Mouse (Mus musculus) midbrain, embryonic 11.5 days (tissue): Measurements from ENCODE around the gene Gm27027. TPM values are rescaled to one million over a fixed set of nuclear protein-coding genes. Genes with fewer than 3 reads are reported as not detected.

Experiments used
- ATAC-seq: fragments of 200-750 bp; cut with Nextera tagmentation; 2 replicates; pipeline ENCODE4 v1.8.0; 2017; ENCODE audit warnings: moderate TSS enrichment, moderate library complexity; ENCODE audit not compliant: low FRiP score
- DNase-seq: peaks from one replicate; pipeline ENCODE4 v3.0.0; 2015; ENCODE audit warnings: low spot score; ENCODE audit errors: missing footprints
- H3K27ac ChIP-seq: fragments of 300-500 bp; sonication (generic); 2 replicates; pipeline ENCODE4 v1.5.1; 2014; ENCODE audit warnings: low read depth, low read length
- H3K27me3 ChIP-seq: fragments of 300-500 bp; sonication (generic); 2 replicates; pipeline ENCODE4 v1.6.1; 2014; ENCODE audit warnings: mild to moderate bottlenecking, low read length, moderate library complexity, mixed read lengths; ENCODE audit not compliant: control insufficient read depth, insufficient read depth
- H3K36me3 ChIP-seq: fragments of 300-500 bp; sonication (generic); 2 replicates; pipeline ENCODE4 v1.6.1; 2014; ENCODE audit warnings: mild to moderate bottlenecking, low read length, moderate library complexity, mixed read lengths; ENCODE audit not compliant: control insufficient read depth, insufficient read depth
- H3K4me1 ChIP-seq: fragments of 300-500 bp; sonication (generic); 2 replicates; pipeline ENCODE4 v1.6.1; 2014; ENCODE audit warnings: low read length; ENCODE audit not compliant: control insufficient read depth, insufficient read depth
- H3K4me2 ChIP-seq: fragments of 300-500 bp; sonication (generic); 2 replicates; pipeline ENCODE4 v1.6.1; 2014; ENCODE audit warnings: mild to moderate bottlenecking, moderate library complexity
- H3K4me3 ChIP-seq: fragments of 300-500 bp; sonication (generic); 2 replicates; pipeline ENCODE4 v1.5.1; 2014; ENCODE audit warnings: low read depth, low read length
- H3K9ac ChIP-seq: fragments of 300-500 bp; sonication (generic); 2 replicates; pipeline ENCODE4 v1.6.1; 2014; ENCODE audit warnings: low read length
- H3K9me3 ChIP-seq: fragments of 300-500 bp; sonication (generic); 2 replicates; pipeline ENCODE4 v1.6.1; 2016; ENCODE audit warnings: low read length; ENCODE audit not compliant: control insufficient read depth
- WGBS: fragments of 180-500 bp; shearing (Covaris S2); extraction: QIAGEN DNeasy Blood & Tissue Kit; methylation state at CpG from one replicate; pipeline ENCODE4 v1.1.7; 2014; 5-methylcytosine and 5-hydroxymethylcytosine counted together
- polyA plus RNA-seq: library from polyadenylated mRNA; unstranded; fragments of >200 nt; fragmentation: Nextera tagmentation; extraction: Ambion mirVana; gene quantifications from 2 replicates; pipeline ENCODE4 v1.2.1, GENCODE M21; 2014

Gm27027 gene
- polyA plus RNA-seq, 1 experiment from 2014 or later: not detected

DNA sequence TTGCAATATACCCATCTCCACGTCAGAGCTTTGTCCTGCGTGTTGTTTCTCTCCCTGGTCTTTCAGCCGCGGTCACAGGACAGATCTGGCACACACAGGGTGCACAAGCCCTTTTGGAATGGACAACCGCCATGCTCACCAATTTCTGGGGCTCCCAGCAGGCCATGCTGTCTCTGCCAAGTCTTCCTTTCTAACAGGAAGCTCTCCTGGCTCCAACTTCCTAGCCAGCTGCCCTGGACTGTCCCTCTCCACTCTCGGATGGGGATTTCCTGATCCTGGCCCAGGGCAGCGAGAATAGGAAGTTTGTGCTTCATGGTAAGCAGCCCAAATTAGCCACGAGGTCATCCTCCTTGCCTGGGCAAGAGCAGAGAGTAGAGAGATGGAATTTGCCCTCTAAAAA, 34.4 kb downstream of the Gm27027 start:
- Histone ChIP-seq H3K4me2 (no peak overlapping the region), H3K9me3 (no peaks in the 10 kb centered on the region), H3K27me3 (peaks cover 15% of the 10 kb centered on the region), H3K27ac (no peak overlapping the region), H3K36me3 (no peaks in the 10 kb centered on the region), H3K9ac (no peak overlapping the region), H3K4me1 (peaks cover 6% of the 10 kb centered on the region), H3K4me3 (no peak overlapping the region)
- DNase-seq (no peak), ATAC-seq (no peak)
- WGBS: 80% methylated on average over 8 of the region's 8 CpGs

GRCm38 (mm10) chr2:93959346-93959745, 36.8 kb downstream of the Gm27027 start:
- no peak overlapping the region for H3K9ac ChIP-seq
- H3K4me1 ChIP-seq: peaks cover 14% of the 10 kb centered on the region
- peaks cover 33% of the 10 kb centered on the region for H3K27me3 ChIP-seq
- no peak overlapping the region for H3K4me3 ChIP-seq
- DNase-seq: no peak
- ATAC-seq: no peak
- no peak overlapping the region for H3K4me2 ChIP-seq
- H3K9me3 ChIP-seq: no peaks in the 10 kb centered on the region
- WGBS: 76% methylated on average over 8 of the region's 8 CpGs
- no peaks in the 10 kb centered on the region for H3K36me3 ChIP-seq
- no peak overlapping the region for H3K27ac ChIP-seq

DNA sequence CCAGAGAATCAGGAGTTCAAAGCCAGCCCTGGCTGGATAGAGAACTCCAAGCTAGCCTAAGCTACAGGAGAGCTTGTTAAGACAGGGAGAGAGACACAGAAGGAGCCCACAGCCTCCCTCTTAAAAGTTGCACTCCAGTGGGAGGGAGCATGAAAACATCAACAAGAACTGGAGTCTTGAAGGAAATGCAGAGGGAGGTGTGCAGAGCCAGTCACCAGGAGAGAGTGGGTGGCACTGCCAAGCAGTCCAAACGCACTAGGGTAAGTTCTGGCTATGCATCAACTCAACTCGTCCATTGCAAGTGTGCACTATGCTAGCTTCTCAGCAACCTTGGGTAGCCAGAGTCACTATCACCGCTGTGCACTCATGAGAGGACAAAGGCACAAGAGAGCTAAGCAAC, 37.9 kb downstream of the Gm27027 start:
- WGBS: 85% methylated on average over 3 of the region's 3 CpGs
- H3K9ac ChIP-seq: no peak overlapping the region
- H3K4me3 ChIP-seq: no peak overlapping the region
- peaks cover 14% of the 10 kb centered on the region for H3K4me1 ChIP-seq
- H3K36me3 ChIP-seq: no peaks in the 10 kb centered on the region
- no peak overlapping the region for H3K27ac ChIP-seq
- no peaks in the 10 kb centered on the region for H3K9me3 ChIP-seq
- H3K4me2 ChIP-seq: no peak overlapping the region
- ATAC-seq (no peak), DNase-seq (no peak)
- peaks cover 39% of the 10 kb centered on the region for H3K27me3 ChIP-seq

DNA sequence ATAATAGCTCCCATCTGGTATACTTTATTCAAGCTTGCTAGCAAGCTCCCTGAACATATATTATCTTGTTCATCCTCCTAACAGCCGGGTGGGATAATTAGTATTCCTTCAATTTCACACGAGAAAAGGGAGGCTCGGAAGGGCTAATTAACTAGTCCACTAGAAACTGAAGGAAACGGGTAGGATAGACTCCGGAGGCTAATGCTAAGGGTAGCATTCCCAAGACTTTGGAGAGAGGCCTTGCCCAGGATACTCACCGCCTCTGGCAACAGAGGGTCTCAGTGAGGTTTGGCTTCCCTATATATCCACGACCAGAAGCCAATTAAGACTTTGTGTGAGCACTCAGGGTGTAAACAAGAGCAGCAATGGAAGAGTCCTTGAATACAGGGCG, 38.4 kb downstream of the Gm27027 start:
- peaks cover 39% of the 10 kb centered on the region for H3K27me3 ChIP-seq
- peak overlapping the region; percentile 71 for H3K4me2 ChIP-seq
- H3K9ac ChIP-seq: no peak overlapping the region
- 52% methylated on average over 8 of the region's 8 CpGs for WGBS
- no peaks in the 10 kb centered on the region for H3K9me3 ChIP-seq
- H3K4me1 ChIP-seq: peaks cover 14% of the 10 kb centered on the region
- H3K4me3 ChIP-seq: no peak overlapping the region
- no peak for DNase-seq
- no peak overlapping the region for H3K27ac ChIP-seq
- no peak for ATAC-seq
- H3K36me3 ChIP-seq: no peaks in the 10 kb centered on the region

DNA sequence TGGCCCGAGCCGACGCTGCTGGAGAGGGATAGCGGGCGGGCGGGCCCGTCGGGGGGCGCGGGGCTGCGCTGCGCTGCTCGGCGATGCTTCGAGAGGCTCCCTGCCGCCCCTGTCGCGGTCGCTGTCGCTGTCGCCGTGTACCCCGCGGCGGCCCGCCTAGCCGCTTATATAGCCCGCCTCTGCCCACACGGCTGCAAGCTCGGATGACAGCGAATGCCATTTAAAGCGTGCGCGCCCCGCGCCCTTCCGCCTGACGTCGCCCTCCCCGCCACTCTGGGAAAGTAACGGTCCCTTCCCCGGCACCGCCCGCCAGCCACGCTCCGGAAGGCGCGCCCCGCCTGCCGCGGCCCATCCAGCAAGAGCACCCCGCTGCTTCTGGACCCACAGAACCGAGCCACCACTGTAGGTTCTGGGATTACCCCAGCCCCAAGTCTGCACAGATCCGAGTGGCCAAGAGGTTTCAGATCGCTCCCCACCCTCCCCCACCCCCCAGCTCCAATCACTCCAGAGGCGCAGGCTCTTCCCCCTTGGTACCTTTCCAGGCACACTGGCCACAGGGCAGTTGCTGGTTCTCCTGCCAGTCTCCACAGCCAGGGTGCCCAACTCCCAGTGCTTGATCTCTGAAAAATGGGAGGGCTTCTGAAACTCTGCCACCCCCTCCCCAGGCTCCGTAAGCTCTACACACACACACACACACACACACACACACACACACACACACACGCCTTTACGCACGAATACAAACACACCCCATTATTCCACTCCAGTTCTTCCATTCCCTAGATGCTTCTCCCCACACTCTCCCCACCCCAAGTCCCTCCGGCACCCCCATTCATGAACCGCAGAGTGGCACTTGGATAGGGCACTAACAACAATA, 39.0 kb downstream of the Gm27027 start, which contains the start of gene Gm13889:
Gene Gm13889, minus strand, starts transcription at position 294 of the 877 bp plus-strand sequence.
- peaks cover 39% of the 10 kb centered on the region for H3K27me3 ChIP-seq
- peak within 1 kb of the TSS; percentile 69 for H3K9ac ChIP-seq

DNA sequence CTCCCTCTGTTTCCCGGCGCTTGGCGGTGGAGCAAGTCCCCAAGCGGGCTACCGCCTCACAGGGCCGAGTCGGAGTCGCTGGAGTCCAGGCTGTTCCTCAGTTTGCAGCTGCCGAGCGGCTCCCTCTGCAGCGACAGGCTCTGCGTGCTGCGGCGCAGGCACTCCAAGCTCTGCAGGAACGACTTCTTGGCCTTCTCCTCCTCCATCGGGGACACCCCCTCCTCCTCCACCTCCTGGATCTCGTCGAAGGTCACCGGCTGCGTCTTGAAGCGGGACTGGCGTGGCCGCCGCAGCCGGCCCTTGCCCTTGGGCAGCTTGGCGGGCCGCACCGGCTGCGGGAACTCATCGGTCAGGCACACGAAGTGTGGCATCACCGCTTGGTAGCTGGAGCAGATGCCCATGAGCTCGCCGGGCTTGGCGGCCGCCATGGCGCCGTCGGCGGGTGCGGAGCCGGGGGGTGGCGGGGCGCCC, 39.8 kb downstream of the Gm27027 start:
- DNase-seq: peak; percentile 97
- H3K36me3 ChIP-seq: no peaks in the 10 kb centered on the region
- H3K27ac ChIP-seq: no peak overlapping the region
- H3K27me3 ChIP-seq: peaks cover 39% of the 10 kb centered on the region
- WGBS: under 1% methylated on average over 44 of the region's 44 CpGs
- peak; percentile 69 for ATAC-seq
- peak overlapping the region; percentile 62 for H3K4me3 ChIP-seq
- H3K4me2 ChIP-seq: peak overlapping the region; percentile 71
- peak overlapping the region; percentile 69 for H3K9ac ChIP-seq
- no peaks in the 10 kb centered on the region for H3K9me3 ChIP-seq
- peaks cover 14% of the 10 kb centered on the region for H3K4me1 ChIP-seq

More for the DNA sequence above, 39.0 kb downstream of the Gm27027 start, which contains the start of gene Gm13889:
- Histone ChIP-seq H3K36me3 (no peaks in the 10 kb centered on the region), H3K4me1 (peaks cover 14% of the 10 kb centered on the region), H3K4me2 (peak within 1 kb of the TSS; percentile 71), H3K27ac (no peak within 1 kb of the TSS), H3K9me3 (no peaks in the 10 kb centered on the region), H3K4me3 (peak within 1 kb of the TSS; percentile 62)
- DNase-seq (peak; percentile 95), ATAC-seq (peak; percentile 68)
- WGBS: 5% methylated on average over 59 of the region's 62 CpGs

GRCm38 (mm10) chr2:93955886-93956285, 40.3 kb downstream of the Gm27027 start:
- under 1% methylated on average over 31 of the region's 31 CpGs for WGBS
- Histone ChIP-seq H3K4me1 (peaks cover 14% of the 10 kb centered on the region), H3K4me2 (peak overlapping the region; percentile 71), H3K36me3 (no peaks in the 10 kb centered on the region), H3K9me3 (no peaks in the 10 kb centered on the region), H3K27me3 (peaks cover 39% of the 10 kb centered on the region), H3K27ac (no peak overlapping the region), H3K4me3 (peak overlapping the region; percentile 62), H3K9ac (peak overlapping the region; percentile 69)
- DNase-seq: no peak
- ATAC-seq: no peak; the same call in 1 of the 2 replicates

- WGBS: 1% methylated on average over 32 of the region's 32 CpGs
- H3K9me3 ChIP-seq: no peaks in the 10 kb centered on the region
- H3K27me3 ChIP-seq: peaks cover 39% of the 10 kb centered on the region
- H3K4me3 ChIP-seq: peak overlapping the region; percentile 62
- no peaks in the 10 kb centered on the region for H3K36me3 ChIP-seq
- peaks cover 14% of the 10 kb centered on the region for H3K4me1 ChIP-seq
- no peak for ATAC-seq
- no peak overlapping the region for H3K27ac ChIP-seq
- H3K9ac ChIP-seq: peak overlapping the region; percentile 27; the same call in 1 of the 2 replicates
- peak; percentile 95 for DNase-seq
- H3K4me2 ChIP-seq: peak overlapping the region; percentile 71
These were observed 41.2 kb downstream of the Gm27027 start for GRCm38 (mm10) chr2:93954781-93955578.
